In genomic region chr6:28542298-28542701, GRCm38 (mm10) we compare ENCODE assay signal across 13 mouse cellular contexts.
DNase-seq lines count a peak whose midpoint lies in the region; ATAC-seq and TF ChIP-seq lines count a peak whose summit lies in the region.
"Had no signal": no experiment of that assay in that cellular context is flagged by ENCODE, and none has a peak within 500 bp of the region (broad histone marks: within the 10 kb centered on the region; RNA-seq: fewer than 3 reads in every experiment).

No protein-coding gene starts in this region.

- no peak for TF ChIP-seq CTCF in kidney, adult 2 months (conservative IDR thresholded peaks at IDR 0.05; ENCODE audit: insufficient read depth, insufficient read length, low read depth, low read length)

- peaks cover 8% of the 10 kb centered on the region for H3K4me1 ChIP-seq in hindbrain, embryonic 16.5 days (ENCODE audit: control insufficient read depth, insufficient read depth, low read depth, low read length)
- H3K4me1 ChIP-seq in liver, embryonic 11.5 days (replicated peaks; ENCODE audit: control insufficient read depth, insufficient read depth, low read length) = no peaks in the 10 kb centered on the region
- no peaks in the 10 kb centered on the region for H3K4me1 ChIP-seq in kidney, adult 2 months (ENCODE audit: control insufficient read depth, insufficient read depth, low read length)
- H3K4me1 ChIP-seq: embryonic facial prominence, embryonic 13.5 days; limb, embryonic 13.5 days had no signal

- no peak overlapping the region for H3K4me2 ChIP-seq in hindbrain, embryonic 16.5 days (ENCODE audit: low read length)
- no peak overlapping the region for H3K4me2 ChIP-seq in liver, embryonic 11.5 days
- H3K4me2 ChIP-seq: embryonic facial prominence, embryonic 13.5 days; limb, embryonic 13.5 days had no signal

- WGBS in hindbrain, embryonic 16.5 days = 56% methylated on average over 6 of the region's 6 CpGs
- 82% methylated on average over 6 of the region's 6 CpGs for WGBS in liver, embryonic 11.5 days
- 77% methylated on average over 6 of the region's 6 CpGs for WGBS in kidney, adult 2 months

- no peak overlapping the region; the same call in 1 of the 2 replicates for H3K27ac ChIP-seq in hindbrain, embryonic 16.5 days (ENCODE audit: low read depth, low read length)
- H3K27ac ChIP-seq in liver, embryonic 11.5 days (ENCODE audit: low read depth, low read length) = no peak overlapping the region
- no peak overlapping the region for H3K27ac ChIP-seq in kidney, adult 2 months (ENCODE audit: insufficient read depth, low read depth, low read length)
- H3K27ac ChIP-seq: embryonic facial prominence, embryonic 13.5 days; limb, embryonic 13.5 days had no signal

- H3K4me3 ChIP-seq in hindbrain, embryonic 16.5 days (ENCODE audit: low read length) = no peak overlapping the region
- H3K4me3 ChIP-seq in liver, embryonic 11.5 days (ENCODE audit: low read depth, low read length) = no peak overlapping the region
- no peak overlapping the region for H3K4me3 ChIP-seq in kidney, adult 2 months (ENCODE audit: insufficient read depth, low read depth, low read length)
- H3K4me3 ChIP-seq: embryonic facial prominence, embryonic 13.5 days; limb, embryonic 13.5 days; myocyte had no signal

- H3K9me3 ChIP-seq in hindbrain, embryonic 16.5 days (ENCODE audit: control insufficient read depth, low read length) = no peaks in the 10 kb centered on the region
- H3K9me3 ChIP-seq in liver, embryonic 11.5 days (ENCODE audit: control insufficient read depth, low read length) = no peaks in the 10 kb centered on the region
- H3K9me3 ChIP-seq: embryonic facial prominence, embryonic 13.5 days; limb, embryonic 13.5 days had no signal

- no peak overlapping the region for H3K9ac ChIP-seq in hindbrain, embryonic 16.5 days (ENCODE audit: low read depth, low read length)
- no peak overlapping the region for H3K9ac ChIP-seq in liver, embryonic 11.5 days (ENCODE audit: low read depth, low read length)
- H3K9ac ChIP-seq: embryonic facial prominence, embryonic 13.5 days; limb, embryonic 13.5 days had no signal

- TF ChIP-seq POLR2A in kidney, adult 2 months (IDR thresholded peaks at IDR 0.05; ENCODE audit: low read depth, low read length) = no peak

- H3K36me3 ChIP-seq in hindbrain, embryonic 16.5 days (ENCODE audit: control insufficient read depth, insufficient read depth, low read length) = peaks cover 3% of the 10 kb centered on the region; the same call in 1 of the 2 replicates
- H3K36me3 ChIP-seq in liver, embryonic 11.5 days (ENCODE audit: control insufficient read depth, insufficient read depth, low read length) = peaks cover 5% of the 10 kb centered on the region; the same call in 1 of the 2 replicates
- no peaks in the 10 kb centered on the region for H3K36me3 ChIP-seq in kidney, adult 2 months (ENCODE audit: control insufficient read depth, insufficient read depth, low read length)

- peak; percentile 67 for ATAC-seq in hindbrain, embryonic 16.5 days
- no peak for ATAC-seq in liver, embryonic 11.5 days (replicated peaks; ENCODE audit: low FRiP score)

- intact Hi-C loops in left cerebral cortex, postnatal 4 days (cut with DNase I) = no loop called here
- intact Hi-C loops in left cerebral cortex, postnatal 36 days (cut with DNase I) = loop anchor here (5.0 kb wide), 1 partner anchor 165 kb away; no protein-coding TSS in a partner anchor

- H3K27me3 ChIP-seq in hindbrain, embryonic 16.5 days (replicated peaks; ENCODE audit: control insufficient read depth, insufficient read depth, low read length) = no peaks in the 10 kb centered on the region
- H3K27me3 ChIP-seq in liver, embryonic 11.5 days (replicated peaks; ENCODE audit: control insufficient read depth, insufficient read depth, low read length) = no peaks in the 10 kb centered on the region
- H3K27me3 ChIP-seq in kidney, adult 2 months (replicated peaks; ENCODE audit: control insufficient read depth, insufficient read depth, low read length) = no peaks in the 10 kb centered on the region
- H3K27me3 ChIP-seq: embryonic facial prominence, embryonic 13.5 days; limb, embryonic 13.5 days had no signal

- peak; percentile 62 for DNase-seq in left cerebral cortex, adult 11 months (ENCODE audit: low spot score)
- DNase-seq in left cerebral cortex, postnatal 4 days = no peak
- DNase-seq in left cerebral cortex, postnatal 36 days (ENCODE audit: low spot score in 2 of 2) = peak; percentile 66 to 70
- peak; percentile 65 for DNase-seq in right cerebral cortex, postnatal 25 days
- no peak for DNase-seq in liver, embryonic 11.5 days (ENCODE audit: low spot score)
- DNase-seq in kidney, adult 2 months = no peak
- DNase-seq: gastrocnemius, postnatal 10 days; kidney, adult 8-10 months; lung, postnatal 14 days had no signal

Comparison
In these comparisons a context has a peak if more than half of its experiments do, and no peak if none do; other contexts are left out.
1. DNase-seq: peak in left cerebral cortex, adult 11 months (single experiment), left cerebral cortex, postnatal 36 days (2 of 2) and right cerebral cortex, postnatal 25 days (single experiment); none in left cerebral cortex, postnatal 4 days (single experiment), liver, embryonic 11.5 days (single experiment) and kidney, adult 2 months (single experiment).